Mouse (Mus musculus): ENCODE results near the gene Syt8.

Gene Syt8

GRCm38 (mm10) chr7:142475641-142476040 is 41.0 kb downstream of the Syt8 start:
- DNase-seq (ENCODE audit: low read depth, low spot score) = no peak

- no peak for DNase-seq (ENCODE audit: low read depth, low spot score)
Observed at GRCm38 (mm10) chr7:142476271-142476670, 41.6 kb downstream of the Syt8 start.

GRCm38 (mm10) chr7:142476795-142477452 is 42.3 kb downstream of the Syt8 start:
- no peak for DNase-seq (ENCODE audit: low read depth, low spot score)

GRCm38 (mm10) chr7:142478001-142478400 is 43.4 kb downstream of the Syt8 start:
- DNase-seq (ENCODE audit: low read depth, low spot score) = no peak

- no peak for DNase-seq (ENCODE audit: low read depth, low spot score)
Observed at GRCm38 (mm10) chr7:142478574-142478973, 43.9 kb downstream of the Syt8 start.

GRCm38 (mm10) chr7:142479307-142479706 is 44.7 kb downstream of the Syt8 start:
- no peak for DNase-seq (ENCODE audit: low read depth, low spot score)

- no peak for DNase-seq (ENCODE audit: low read depth, low spot score)
Observed at GRCm38 (mm10) chr7:142479886-142480285, 45.2 kb downstream of the Syt8 start.

GRCm38 (mm10) chr7:142480661-142481060 is 46.0 kb downstream of the Syt8 start:
- DNase-seq (ENCODE audit: low read depth, low spot score) = no peak

GRCm38 (mm10) chr7:142481186-142481567 is 46.5 kb downstream of the Syt8 start:
- no peak for DNase-seq (ENCODE audit: low read depth, low spot score)

- DNase-seq (ENCODE audit: low read depth, low spot score) = peak; percentile 82
Observed at GRCm38 (mm10) chr7:142481568-142482255, 47.1 kb downstream of the Syt8 start.

- DNase-seq (ENCODE audit: low read depth, low spot score) = no peak
Observed at GRCm38 (mm10) chr7:142482256-142482609, 47.6 kb downstream of the Syt8 start.

- peak; percentile 76 for DNase-seq (ENCODE audit: low read depth, low spot score)
Observed at GRCm38 (mm10) chr7:142483136-142483535, 48.5 kb downstream of the Syt8 start.

GRCm38 (mm10) chr7:142484780-142485179 is 50.1 kb downstream of the Syt8 start:
- DNase-seq (ENCODE audit: low read depth, low spot score) = peak; percentile 78

- no peak for DNase-seq (ENCODE audit: low read depth, low spot score)
Observed at GRCm38 (mm10) chr7:142486751-142487162, 52.1 kb downstream of the Syt8 start.

- DNase-seq (ENCODE audit: low read depth, low spot score) = no peak
Observed at GRCm38 (mm10) chr7:142487341-142487859, 52.8 kb downstream of the Syt8 start.

GRCm38 (mm10) chr7:142488053-142488452 is 53.4 kb downstream of the Syt8 start:
- no peak for DNase-seq (ENCODE audit: low read depth, low spot score)
